Mouse (Mus musculus): ENCODE results near the gene Haao.

Gene Haao

GRCm38 (mm10) chr17:83847815-83848214 lies at the start of gene Haao:
Gene Haao (minus strand): TSS chr17:83847963.
- no peak for DNase-seq

- no peak for DNase-seq
Measured at GRCm38 (mm10) chr17:83897361-83897799, 49.6 kb upstream of the Haao start.

GRCm38 (mm10) chr17:83896723-83897122 lies 49.0 kb upstream of the Haao start:
- DNase-seq = peak; percentile 70 to 80

GRCm38 (mm10) chr17:83895321-83895770 lies 47.6 kb upstream of the Haao start:
- DNase-seq = no peak

- DNase-seq = no peak
Measured at GRCm38 (mm10) chr17:83893134-83893533, 45.4 kb upstream of the Haao start.

- DNase-seq = no peak
Measured at GRCm38 (mm10) chr17:83891864-83892263, 44.1 kb upstream of the Haao start.

- DNase-seq = no peak
Measured at GRCm38 (mm10) chr17:83890373-83890696, 42.6 kb upstream of the Haao start.

- DNase-seq = peak; percentile 74 to 84
Measured at GRCm38 (mm10) chr17:83889691-83890372, 42.1 kb upstream of the Haao start.

- DNase-seq = no peak
Measured at GRCm38 (mm10) chr17:83889329-83889690, 41.5 kb upstream of the Haao start.

- no peak for DNase-seq
Measured at GRCm38 (mm10) chr17:83887241-83887640, 39.5 kb upstream of the Haao start.

GRCm38 (mm10) chr17:83886395-83886794 lies 38.6 kb upstream of the Haao start:
- DNase-seq = no peak

GRCm38 (mm10) chr17:83885750-83886149 lies 38.0 kb upstream of the Haao start:
- no peak for DNase-seq

- no peak for DNase-seq
Measured at GRCm38 (mm10) chr17:83885021-83885582, 37.3 kb upstream of the Haao start.

- no peak for DNase-seq
Measured at GRCm38 (mm10) chr17:83882788-83883187, 35.0 kb upstream of the Haao start.

GRCm38 (mm10) chr17:83881071-83881470 lies 33.3 kb upstream of the Haao start:
- DNase-seq = no peak

GRCm38 (mm10) chr17:83880174-83880710 lies 32.5 kb upstream of the Haao start:
- DNase-seq = no peak

- DNase-seq = no peak
Measured at GRCm38 (mm10) chr17:83879631-83880030, 31.9 kb upstream of the Haao start.

- DNase-seq = no peak
Measured at GRCm38 (mm10) chr17:83874610-83875009, 26.8 kb upstream of the Haao start.

GRCm38 (mm10) chr17:83873363-83874141 lies 25.8 kb upstream of the Haao start:
- DNase-seq = no peak

GRCm38 (mm10) chr17:83872806-83873348 lies 25.1 kb upstream of the Haao start:
- DNase-seq = peak; percentile 90

- no peak for DNase-seq
Measured at GRCm38 (mm10) chr17:83871354-83871753, 23.6 kb upstream of the Haao start.

- no peak for DNase-seq
Measured at GRCm38 (mm10) chr17:83870385-83870784, 22.6 kb upstream of the Haao start.

GRCm38 (mm10) chr17:83866582-83866981 lies 18.8 kb upstream of the Haao start:
- DNase-seq = peak; percentile 68 to 70

Measured in cerebellum, postnatal 10 days (tissue).